Mouse (Mus musculus) megakaryocyte progenitor cell, adult 5-6 weeks (primary cell): ENCODE data around the gene Nkapd1. TPM values are rescaled to one million over a fixed set of nuclear protein-coding genes. Genes with fewer than 3 reads are reported as not detected.

Source experiments
- total RNA-seq, 2 experiments: library from RNA; stranded (forward) in 1 of 2; stranded (reverse) in 1 of 2; fragments of 157-497, 149-512 nt in 1 of 2; fragments of 200-1000 nt in 1 of 2; gene quantifications; 2 replicates each; pipeline versions ENCODE4 v1.2.3 to v1.2.4; 2015 to 2017

The Nkapd1 gene
- total RNA-seq, 2 experiments from 2014 or later: 42.8 to 43.1 TPM

Other genes with a start within 250 kb of the Nkapd1 start
- 0.35 TPM in 1 of 2 replicates, not detected in the other for gene Plet1, start 122.9 kb downstream of the Nkapd1 start, total RNA-seq (2015)
- 0.51 and 0.54 TPM in 2 replicates for gene Plet1, start 122.9 kb downstream of the Nkapd1 start, total RNA-seq (2017)
- gene Pts, start 88.7 kb downstream of the Nkapd1 start, total RNA-seq (2015): 107 and 121 TPM in 2 replicates
- 54.6 and 63.6 TPM in 2 replicates for gene Pts, start 88.7 kb downstream of the Nkapd1 start, total RNA-seq (2017)
- 2.9 and 5.0 TPM in 2 replicates for gene Il18, start 62.6 kb downstream of the Nkapd1 start, total RNA-seq (2015)
- gene Il18, start 62.6 kb downstream of the Nkapd1 start, total RNA-seq (2017): 0.37 and 1.5 TPM in 2 replicates
- gene Bco2, start 62.3 kb downstream of the Nkapd1 start, total RNA-seq (2015): 0.35 and 1.2 TPM in 2 replicates
- 0.21 and 0.61 TPM in 2 replicates for gene Bco2, start 62.3 kb downstream of the Nkapd1 start, total RNA-seq (2017)
- not detected in 2 replicates for gene Tex12, start 56.1 kb downstream of the Nkapd1 start, total RNA-seq (2015)
- not detected in 2 replicates for gene Tex12, start 56.1 kb downstream of the Nkapd1 start, total RNA-seq (2017)
- gene Sdhd, start 13.7 kb downstream of the Nkapd1 start, total RNA-seq (2015): 252 and 258 TPM in 2 replicates
- 194 and 222 TPM in 2 replicates for gene Sdhd, start 13.7 kb downstream of the Nkapd1 start, total RNA-seq (2017)
- gene Timm8b, start 13.6 kb downstream of the Nkapd1 start, total RNA-seq (2015): 109 and 110 TPM in 2 replicates
- gene Timm8b, start 13.6 kb downstream of the Nkapd1 start, total RNA-seq (2017): 183 and 233 TPM in 2 replicates
- gene Pih1d2, start 143 bp downstream of the Nkapd1 start, total RNA-seq (2015): 2.4 and 3.0 TPM in 2 replicates
- gene Pih1d2, start 143 bp downstream of the Nkapd1 start, total RNA-seq (2017): 1.9 and 2.9 TPM in 2 replicates
- 47.2 and 58.0 TPM in 2 replicates for gene Dlat, start 42.3 kb upstream of the Nkapd1 start, total RNA-seq (2015)
- gene Dlat, start 42.3 kb upstream of the Nkapd1 start, total RNA-seq (2017): 47.9 and 48.0 TPM in 2 replicates
- 0.07 and 0.22 TPM in 2 replicates for gene Dixdc1, start 122.1 kb upstream of the Nkapd1 start, total RNA-seq (2015)
- gene Dixdc1, start 122.1 kb upstream of the Nkapd1 start, total RNA-seq (2017): 0.42 and 0.44 TPM in 2 replicates
- 0.64 TPM in 1 of 2 replicates, not detected in the other for gene 2310030G06Rik, start 129.1 kb upstream of the Nkapd1 start, total RNA-seq (2015)
- 0.71 TPM in 1 of 2 replicates, not detected in the other for gene 2310030G06Rik, start 129.1 kb upstream of the Nkapd1 start, total RNA-seq (2017)
- gene Cryab, start 133.9 kb upstream of the Nkapd1 start, total RNA-seq (2015): 0.71 and 0.99 TPM in 2 replicates
- 0.34 and 0.54 TPM in 2 replicates for gene Cryab, start 133.9 kb upstream of the Nkapd1 start, total RNA-seq (2017)
- not detected in 2 replicates for gene Hspb2, start 134.9 kb upstream of the Nkapd1 start, total RNA-seq (2015)
- not detected in 2 replicates for gene Hspb2, start 134.9 kb upstream of the Nkapd1 start, total RNA-seq (2017)
- gene Fdxacb1, start 150.8 kb upstream of the Nkapd1 start, total RNA-seq (2015): 6.9 and 7.8 TPM in 2 replicates
- gene Fdxacb1, start 150.8 kb upstream of the Nkapd1 start, total RNA-seq (2017): 6.0 and 7.0 TPM in 2 replicates
- 23.2 and 30.8 TPM in 2 replicates for gene Alg9, start 157.6 kb upstream of the Nkapd1 start, total RNA-seq (2015)
- 21.4 and 24.7 TPM in 2 replicates for gene Alg9, start 157.6 kb upstream of the Nkapd1 start, total RNA-seq (2017)
- gene 1110032A03Rik, start 158.1 kb upstream of the Nkapd1 start, total RNA-seq (2015): 19.5 and 19.7 TPM in 2 replicates
- 13.3 and 16.4 TPM in 2 replicates for gene 1110032A03Rik, start 158.1 kb upstream of the Nkapd1 start, total RNA-seq (2017)
- gene Ppp2r1b, start 227.8 kb upstream of the Nkapd1 start, total RNA-seq (2015): 39.5 and 40.0 TPM in 2 replicates
- gene Ppp2r1b, start 227.8 kb upstream of the Nkapd1 start, total RNA-seq (2017): 47.9 and 55.2 TPM in 2 replicates